8 mouse cellular contexts compared by ENCODE assay signal in genomic region chr15:84896216-84896615, GRCm38 (mm10). TPM values are rescaled to one million over a fixed set of nuclear protein-coding genes. Genes with fewer than 3 reads are reported as not detected.
DNase-seq lines count a peak whose midpoint lies in the region; TF ChIP-seq lines count a peak whose summit lies in the region.
"Not testable (repeated sequence)": the region's sequence is repeated elsewhere in the genome, so short reads cannot be mapped to it uniquely, and the experiment has no call there.
"Had no signal": no experiment of that assay in that cellular context is flagged by ENCODE, and none has a peak within 500 bp of the region (broad histone marks: within the 10 kb centered on the region; RNA-seq: fewer than 3 reads in every experiment).

No protein-coding gene starts in this region.

- not testable (repeated sequence) for H3K27me3 ChIP-seq in CH12.LX (replicated peaks)

- DNase-seq in CH12.LX (ENCODE audit: extremely low read depth) = not testable (repeated sequence)
- peak; percentile 15 for DNase-seq in adrenal gland, adult 2 months
- DNase-seq in cerebellum, postnatal 14 days = peak; percentile 13 to 38
- peak; percentile 6 to 28 for DNase-seq in heart, adult 9 months (ENCODE audit: low spot score in 2 of 2)
- peak; percentile 40 to 42 for DNase-seq in lung, adult 18-20 months
- DNase-seq in naive thymus-derived CD4-positive, alpha-beta T cell, adult 2 months (ENCODE audit: low read depth) = peak; percentile 5
- peak; percentile 12 for DNase-seq in urinary bladder, postnatal 14 days (ENCODE audit: low spot score)

- TF ChIP-seq RAD21 in CH12.LX (IDR thresholded peaks at IDR 0.05; ENCODE audit: low read depth, low read length) = not testable (repeated sequence)

- not testable (repeated sequence) for H3K4me3 ChIP-seq in CH12.LX (replicated peaks in 1 of 3; ENCODE audit: low read depth in 2 of 3, low read length in 2 of 3, poor library complexity in 1 of 3)

- H3K4me1 ChIP-seq in CH12.LX (ENCODE audit: control insufficient read depth in 1 of 2, insufficient read depth in 2 of 2) = not testable (repeated sequence)

- dilution Hi-C loops in CH12.LX (cut with MboI; ENCODE audit: extremely low pct_ligation_motif_present, extremely low pct_unique_long_range_greater_than_20kb, low sequenced_read_pairs) = not testable (repeated sequence)

- in situ Hi-C loops in CH12.LX (cut with MboI; ENCODE audit: low pct_ligation_motif_present, low pct_unique_long_range_greater_than_20kb, low sequenced_read_pairs) = not testable (repeated sequence)

- H3K9ac ChIP-seq in CH12.LX (ENCODE audit: insufficient read depth, low read depth) = not testable (repeated sequence)

- H3K9me3 ChIP-seq in CH12.LX (replicated peaks; ENCODE audit: low read length) = not testable (repeated sequence)

- not testable (repeated sequence) for H3K27ac ChIP-seq in CH12.LX (ENCODE audit: insufficient read depth, low read depth)

- H3K79me2 ChIP-seq in CH12.LX (replicated peaks; ENCODE audit: control insufficient read depth, extremely low read depth, insufficient read depth, poor library complexity, severe bottlenecking) = not testable (repeated sequence)

- H3K36me3 ChIP-seq in CH12.LX (replicated peaks in 1 of 2; ENCODE audit: control insufficient read depth in 1 of 2, insufficient read depth in 1 of 2, low read length in 1 of 2) = not testable (repeated sequence)

- not testable (repeated sequence) for H3K4me2 ChIP-seq in CH12.LX (ENCODE audit: insufficient read depth, low read depth, poor library complexity, severe bottlenecking)

- not testable (repeated sequence) for TF ChIP-seq CTCF in CH12.LX (conservative IDR thresholded peaks at IDR 0.05 in 1 of 2, IDR thresholded peaks at IDR 0.05 in 1 of 2; ENCODE audit: low read depth in 2 of 2, low read length in 2 of 2)

- not testable (repeated sequence) for TF ChIP-seq EP300 in CH12.LX (IDR thresholded peaks at IDR 0.05; ENCODE audit: low read length)

- TF ChIP-seq POLR2A in CH12.LX (IDR thresholded peaks at IDR 0.05; ENCODE audit: low read depth, low read length) = not testable (repeated sequence)

TF ChIP-seq in CH12.LX, 34 proteins besides CTCF, POLR2A, EP300 and RAD21:
- 0 out of 2 replicates have a peak, but pooled peaks have one; percentile 13 for TF ChIP-seq NRF1 (IDR thresholded peaks at IDR 0.05; ENCODE audit: low read depth, low read length)

RNA-seq across cellular contexts. Expression of gene Gm29666, which starts 23.6 kb away (rescaled TPM):
- total RNA-seq in CH12.LX (2012; rRNA removed) (0.67 and 0.68 TPM in 2 replicates), CH12.LX (2014; rRNA removed) (0.54 and 0.55 TPM in 2 replicates)
- polyA plus RNA-seq in CH12.LX (2012; ENCODE audit: insufficient read length, low read depth) = 0.64 and 0.71 TPM in 2 replicates
- under 1 TPM; 0.14 to 0.17 TPM for total RNA-seq in adrenal gland, adult 2 months (2021)
- polyA plus RNA-seq in adrenal gland, adult 2 months (2012; rRNA removed) = 0.10 and 0.15 TPM in 2 replicates

RNA-seq across cellular contexts. Expression of gene Nup50, which starts 27.0 kb away (rescaled TPM):
- 39.2 and 45.3 TPM in 2 replicates for total RNA-seq in CH12.LX (2012; rRNA removed)
- 43.4 and 46.6 TPM in 2 replicates for total RNA-seq in CH12.LX (2014; rRNA removed)
- 85.6 and 91.4 TPM in 2 replicates for polyA plus RNA-seq in CH12.LX (2012; ENCODE audit: insufficient read length, low read depth)
- total RNA-seq in adrenal gland, adult 2 months (2021) = 10 to 100 TPM; 31.8 to 44.1 TPM
- 6.0 and 6.6 TPM in 2 replicates for polyA plus RNA-seq in adrenal gland, adult 2 months (2012; rRNA removed)

RNA-seq across cellular contexts. Expression of gene Phf21b, which starts 40.4 kb away (rescaled TPM):
- total RNA-seq in CH12.LX (2012; rRNA removed) = 2.2 TPM in 2 replicates
- total RNA-seq in CH12.LX (2014; rRNA removed) = 1.3 and 3.0 TPM in 2 replicates
- polyA plus RNA-seq in CH12.LX (2012; ENCODE audit: insufficient read length, low read depth) = 5.3 TPM in 2 replicates
- total RNA-seq in adrenal gland, adult 2 months (2021) = 1 to 10 TPM; 1.7 to 1.8 TPM
- polyA plus RNA-seq in adrenal gland, adult 2 months (2012; rRNA removed) = 5.2 and 5.5 TPM in 2 replicates
- polyA plus RNA-seq: liver, embryonic 16.5 days had no signal
